Mouse (Mus musculus) embryonic facial prominence, embryonic 12.5 days (tissue): ENCODE data around the gene 4921539E11Rik. TPM values are rescaled to one million over a fixed set of nuclear protein-coding genes. Genes with fewer than 3 reads are reported as not detected.

ENCODE experiments used
- ATAC-seq: fragments of 200-750 bp; cut with Nextera tagmentation; 2 replicates; pipeline ENCODE4 v1.8.0; 2017; ENCODE audit not compliant: insufficient number of reproducible peaks, insufficient read depth, low FRiP score, low TSS enrichment
- H3K27ac ChIP-seq: fragments of 300-500 bp; sonication (generic); 2 replicates; pipeline ENCODE4 v1.5.1; 2016; ENCODE audit warnings: mild to moderate bottlenecking
- H3K27me3 ChIP-seq: fragments of 300-500 bp; sonication (generic); 2 replicates; pipeline ENCODE4 v1.6.1; 2016; ENCODE audit warnings: mild to moderate bottlenecking, moderate library complexity
- H3K36me3 ChIP-seq: fragments of 300-500 bp; sonication (generic); 2 replicates; pipeline ENCODE4 v1.6.1; 2016; ENCODE audit warnings: mild to moderate bottlenecking
- H3K4me1 ChIP-seq: fragments of 300-500 bp; sonication (generic); 2 replicates; pipeline ENCODE4 v1.6.1; 2016
- H3K4me2 ChIP-seq: fragments of 300-500 bp; sonication (generic); replicated peaks from 2 replicates; pipeline ENCODE4 v1.6.1; 2016; ENCODE audit warnings: mild to moderate bottlenecking, moderate library complexity
- H3K4me3 ChIP-seq: fragments of 300-500 bp; sonication (generic); 2 replicates; pipeline ENCODE4 v1.5.1; 2016; ENCODE audit warnings: mild to moderate bottlenecking
- H3K9ac ChIP-seq: fragments of 300-500 bp; sonication (generic); 2 replicates; pipeline ENCODE4 v1.6.1; 2016; ENCODE audit warnings: mild to moderate bottlenecking, moderate library complexity
- H3K9me3 ChIP-seq: fragments of 300-500 bp; sonication (generic); 2 replicates; pipeline ENCODE4 v1.6.1; 2016; ENCODE audit warnings: mild to moderate bottlenecking, moderate library complexity
- WGBS: fragments of 180-500 bp; shearing (Covaris S2); methylation state at CpG from one replicate; pipeline ENCODE4 v1.1.7; 2016; 5-methylcytosine and 5-hydroxymethylcytosine counted together
- polyA plus RNA-seq: library from polyadenylated mRNA; unstranded; fragments of >200 nt; fragmentation: Nextera tagmentation; extraction: Ambion mirVana; gene quantifications from 2 replicates; pipeline ENCODE4 v1.2.1, GENCODE M21; 2016

4921539E11Rik gene
- polyA plus RNA-seq, 1 experiment from 2014 or later, result not detected

DNA sequence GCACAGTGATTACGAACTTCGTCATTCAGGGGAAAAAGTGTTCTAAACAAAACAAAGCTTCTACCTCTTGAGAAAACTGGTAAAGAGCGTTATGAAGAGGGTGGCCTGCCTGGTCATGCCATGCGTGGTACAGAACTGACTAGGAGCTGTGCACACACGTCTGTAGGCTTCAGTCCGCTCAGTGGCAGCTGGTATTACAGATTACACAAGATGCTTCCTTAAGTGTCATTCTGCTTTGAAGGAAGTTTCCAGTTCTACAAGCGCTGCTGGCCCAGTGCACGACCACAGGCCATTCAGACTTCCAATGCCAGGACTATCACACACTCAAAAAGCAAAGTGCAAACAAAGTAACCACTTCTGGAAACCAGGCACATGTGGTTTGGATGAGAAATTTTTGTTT lies 93.3 kb downstream of the 4921539E11Rik start:
- H3K4me1 ChIP-seq, result no peaks in the 10 kb centered on the region
- WGBS, result 87% methylated on average over 8 of the region's 8 CpGs
- ATAC-seq, result no peak
- H3K27ac ChIP-seq, result no peak overlapping the region
- H3K27me3 ChIP-seq, result no peaks in the 10 kb centered on the region
- H3K36me3 ChIP-seq, result peaks cover 46% of the 10 kb centered on the region
- no peak overlapping the region for H3K4me2 ChIP-seq
- no peak overlapping the region for H3K4me3 ChIP-seq
- H3K9me3 ChIP-seq, result no peaks in the 10 kb centered on the region
- H3K9ac ChIP-seq, result no peak overlapping the region

DNA sequence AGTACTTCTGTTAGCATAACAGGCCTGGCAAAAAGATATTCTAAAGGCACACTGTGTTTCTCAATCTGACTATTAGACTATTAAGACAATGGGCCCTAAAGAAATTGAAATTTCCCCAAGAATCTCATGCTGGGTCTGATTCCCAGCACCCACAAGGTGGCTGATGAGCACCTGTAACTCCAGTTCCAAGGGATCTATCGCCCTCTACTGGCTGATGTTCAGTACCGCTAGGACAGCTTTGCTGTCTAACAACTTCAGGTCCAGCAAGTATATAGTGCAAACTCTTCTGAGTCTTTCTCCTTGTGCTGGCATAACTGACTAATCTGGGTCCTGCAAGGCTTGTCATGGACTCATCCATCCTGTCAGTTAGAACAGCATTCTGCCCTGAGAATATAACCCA lies 98.2 kb downstream of the 4921539E11Rik start:
- Histone ChIP-seq H3K4me3 (no peak overlapping the region), H3K27ac (no peak overlapping the region), H3K4me2 (no peak overlapping the region), H3K36me3 (peaks cover 57% of the 10 kb centered on the region), H3K9ac (no peak overlapping the region), H3K4me1 (no peaks in the 10 kb centered on the region), H3K9me3 (no peaks in the 10 kb centered on the region), H3K27me3 (no peaks in the 10 kb centered on the region)
- no peak for ATAC-seq
- 87% methylated on average over 2 of the region's 2 CpGs for WGBS

DNA sequence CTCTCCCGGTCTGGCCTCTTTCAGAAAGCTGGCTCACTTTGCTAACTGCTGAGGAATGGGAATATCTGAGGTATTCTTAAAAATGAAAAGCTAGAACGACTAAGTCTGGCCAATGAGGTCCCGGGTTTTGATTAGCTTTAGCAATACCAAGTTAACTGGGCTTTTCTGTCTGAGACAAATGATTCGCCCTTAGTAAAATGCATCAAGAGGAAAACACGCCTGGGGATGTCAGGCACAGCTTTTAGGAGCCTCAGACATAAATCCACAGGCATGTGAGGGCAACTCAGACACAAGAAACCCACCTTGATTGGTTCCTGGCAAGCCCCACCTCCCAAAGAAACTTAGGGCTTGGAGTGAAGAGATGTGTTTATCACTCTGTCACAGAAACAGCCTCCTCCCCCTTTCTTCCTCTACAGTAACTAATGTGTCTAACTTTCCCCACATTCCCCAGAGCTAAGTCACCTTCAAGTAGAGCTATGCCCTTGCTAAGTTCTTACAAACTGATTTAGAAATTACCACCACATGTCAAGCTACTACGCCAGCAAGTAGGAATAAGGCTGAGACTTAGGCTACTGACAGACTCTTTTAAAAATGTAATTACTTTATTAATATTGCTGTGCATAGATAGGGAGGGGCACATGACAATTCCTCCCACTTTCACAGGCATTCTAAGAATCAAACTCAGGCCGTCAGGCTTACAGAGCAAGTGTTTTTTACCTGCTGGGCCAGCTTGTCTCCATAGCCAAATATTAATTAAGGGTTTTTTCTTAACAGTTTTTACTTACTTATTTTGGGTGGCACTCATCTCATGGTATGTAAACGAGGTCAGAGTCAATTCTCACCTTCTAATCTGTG lies 101.7 kb downstream of the 4921539E11Rik start:
- Histone ChIP-seq H3K9ac (no peak overlapping the region), H3K36me3 (peaks cover 52% of the 10 kb centered on the region)

More for the DNA sequence above, 101.7 kb downstream of the 4921539E11Rik start:
- Histone ChIP-seq H3K27me3 (no peaks in the 10 kb centered on the region), H3K9me3 (no peaks in the 10 kb centered on the region), H3K4me2 (no peak overlapping the region), H3K4me3 (no peak overlapping the region), H3K27ac (no peak overlapping the region), H3K4me1 (no peaks in the 10 kb centered on the region)
- no peak for ATAC-seq
- 83% methylated on average over 8 of the region's 8 CpGs for WGBS

Other genes with a start within 250 kb of the 4921539E11Rik start
- 50.2 and 56.3 TPM in 2 replicates for gene Mier1, start 176.5 kb downstream of the 4921539E11Rik start, polyA plus RNA-seq
- gene Wdr78, start 176.3 kb downstream of the 4921539E11Rik start, polyA plus RNA-seq, result 5.7 and 6.0 TPM in 2 replicates
- 13.5 and 14.9 TPM in 2 replicates for gene Slc35d1, start 75.7 kb downstream of the 4921539E11Rik start, polyA plus RNA-seq
- gene Oma1, start 22.9 kb upstream of the 4921539E11Rik start, polyA plus RNA-seq, result 16.0 and 19.1 TPM in 2 replicates